Mouse (Mus musculus): ENCODE results near the gene Pitx2. TPM values are rescaled to one million over a fixed set of nuclear protein-coding genes. Genes with fewer than 3 reads are reported as not detected.
A peak's percentile ranks its signal among the peaks of the same experiment; 100 is the strongest.

Gene Pitx2
- polyA plus RNA-seq, 1 experiment from 2014 or later, result 1.8 TPM

DNA sequence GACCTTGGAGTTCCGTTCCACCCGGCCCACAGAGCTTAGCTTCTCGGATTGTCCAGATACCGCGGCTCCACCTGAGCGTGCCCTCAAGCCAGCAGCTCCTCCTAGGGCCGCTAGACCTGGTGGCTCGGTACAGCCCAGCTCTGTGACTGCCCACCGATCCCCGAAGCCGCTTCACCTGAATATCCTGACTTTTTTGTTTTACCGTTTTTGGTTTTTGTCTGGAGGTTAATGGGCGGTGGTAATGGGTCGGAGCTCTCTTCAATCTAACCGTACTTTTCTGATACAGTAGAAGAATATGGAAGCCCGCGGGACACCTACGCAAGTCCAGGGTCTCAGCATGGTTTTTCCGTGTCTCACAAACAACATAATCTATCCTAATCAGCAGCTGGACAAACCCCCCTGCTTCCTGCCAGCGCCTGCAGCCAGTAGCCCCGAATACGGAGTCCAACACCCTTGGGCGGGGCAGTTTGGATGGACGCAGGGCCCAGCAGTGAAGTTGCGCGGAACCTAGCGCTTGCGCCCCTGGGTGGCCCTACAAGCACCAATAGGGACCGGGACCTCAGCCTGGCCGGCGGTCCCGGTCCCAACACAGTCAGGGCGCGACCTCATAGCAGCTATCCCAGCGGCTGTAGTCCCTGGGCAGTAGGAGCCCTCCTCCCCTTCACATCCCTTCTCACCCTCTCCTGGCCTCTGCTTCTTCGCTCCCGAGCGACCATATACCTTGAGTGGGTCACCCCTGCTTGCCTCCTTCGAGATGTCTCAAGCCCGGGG lies 25.3 kb downstream of the Pitx2 start:
- Histone ChIP-seq H3K36me3 (ENCODE audit: control insufficient read depth, insufficient read depth, low read length) (no peaks in the 10 kb centered on the region), H3K9me3 (ENCODE audit: control insufficient read depth, low read length) (no peaks in the 10 kb centered on the region), H3K4me3 (ENCODE audit: low read length) (peak overlapping the region; percentile 25), H3K9ac (ENCODE audit: low read depth, low read length) (peak overlapping the region; percentile 37; the same call in 1 of the 2 replicates), H3K27me3 (ENCODE audit: control insufficient read depth, insufficient read depth, low read length) (peaks cover 85% of the 10 kb centered on the region), H3K4me1 (ENCODE audit: control insufficient read depth, insufficient read depth, low read length) (peaks cover 7% of the 10 kb centered on the region; the same call in 1 of the 2 replicates), H3K27ac (ENCODE audit: low read depth, low read length) (no peak overlapping the region), H3K4me2 (replicated peaks; ENCODE audit: low read depth, low read length) (peak overlapping the region; percentile 25)
- peak; percentile 56 for ATAC-seq (ENCODE audit: low FRiP score, low TSS enrichment)
- WGBS, result under 1% methylated on average over 37 of the region's 40 CpGs

DNA sequence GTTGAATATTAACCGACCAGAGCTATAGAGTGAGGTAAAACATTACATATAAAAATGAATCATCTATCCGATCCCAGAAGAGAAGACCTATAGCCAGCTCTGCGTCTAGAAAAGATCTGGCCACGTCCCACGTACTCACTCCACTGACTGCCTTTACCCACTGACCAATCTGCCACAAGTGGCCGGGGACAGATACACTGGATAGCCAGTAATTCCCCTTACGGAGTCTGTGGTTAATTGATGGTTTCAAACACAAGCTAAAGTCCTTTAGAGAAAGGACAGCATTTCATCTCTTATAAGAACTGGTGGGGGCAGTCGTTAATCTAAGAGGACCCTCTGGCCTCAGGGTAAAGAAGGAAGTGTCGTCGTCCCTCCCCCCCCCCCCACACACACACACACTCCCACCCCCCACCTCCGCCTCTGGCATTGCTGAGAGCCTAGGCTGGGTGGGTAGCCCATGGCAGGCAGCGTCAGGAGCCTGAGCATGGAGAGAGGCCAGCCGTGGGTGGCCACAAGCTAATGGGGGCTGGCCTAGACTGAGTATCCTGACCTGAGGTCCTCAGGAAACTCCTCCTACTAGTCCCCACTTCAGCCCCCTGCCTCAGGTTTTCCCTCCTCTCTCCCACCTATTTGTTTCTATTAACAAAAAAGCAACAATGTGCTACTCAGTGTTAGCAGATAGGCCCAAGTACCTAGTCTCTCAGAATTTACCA lies 26.1 kb downstream of the Pitx2 start:
- H3K27ac ChIP-seq (ENCODE audit: low read depth, low read length), result no peak overlapping the region
- peak; percentile 10; the same call in 1 of the 2 replicates for ATAC-seq (ENCODE audit: low FRiP score, low TSS enrichment)
- H3K36me3 ChIP-seq (ENCODE audit: control insufficient read depth, insufficient read depth, low read length), result no peaks in the 10 kb centered on the region
- H3K27me3 ChIP-seq (ENCODE audit: control insufficient read depth, insufficient read depth, low read length), result peaks cover 81% of the 10 kb centered on the region
- no peak overlapping the region for H3K4me2 ChIP-seq (replicated peaks; ENCODE audit: low read depth, low read length)
- no peaks in the 10 kb centered on the region for H3K9me3 ChIP-seq (ENCODE audit: control insufficient read depth, low read length)
- WGBS, result 2% methylated on average over 13 of the region's 13 CpGs
- no peak overlapping the region for H3K9ac ChIP-seq (ENCODE audit: low read depth, low read length)
- peaks cover 7% of the 10 kb centered on the region; the same call in 1 of the 2 replicates for H3K4me1 ChIP-seq (ENCODE audit: control insufficient read depth, insufficient read depth, low read length)
- no peak overlapping the region; the same call in 1 of the 2 replicates for H3K4me3 ChIP-seq (ENCODE audit: low read length)

- Histone ChIP-seq H3K27me3 (ENCODE audit: control insufficient read depth, insufficient read depth, low read length) (peaks cover 72% of the 10 kb centered on the region), H3K36me3 (ENCODE audit: control insufficient read depth, insufficient read depth, low read length) (no peaks in the 10 kb centered on the region), H3K4me3 (ENCODE audit: low read length) (no peak overlapping the region), H3K9me3 (ENCODE audit: control insufficient read depth, low read length) (no peaks in the 10 kb centered on the region), H3K4me2 (replicated peaks; ENCODE audit: low read depth, low read length) (no peak overlapping the region), H3K9ac (ENCODE audit: low read depth, low read length) (no peak overlapping the region), H3K4me1 (ENCODE audit: control insufficient read depth, insufficient read depth, low read length) (peaks cover 7% of the 10 kb centered on the region; the same call in 1 of the 2 replicates), H3K27ac (ENCODE audit: low read depth, low read length) (no peak overlapping the region)
- 2% methylated on average over 6 of the region's 6 CpGs for WGBS
- no peak for ATAC-seq (ENCODE audit: low FRiP score, low TSS enrichment)
Observed at GRCm38 (mm10) chr3:129226681-129227080, 27.0 kb downstream of the Pitx2 start.

- Histone ChIP-seq H3K27ac (ENCODE audit: low read depth, low read length) (no peak overlapping the region), H3K9ac (ENCODE audit: low read depth, low read length) (no peak overlapping the region), H3K36me3 (ENCODE audit: control insufficient read depth, insufficient read depth, low read length) (no peaks in the 10 kb centered on the region), H3K4me1 (ENCODE audit: control insufficient read depth, insufficient read depth, low read length) (peaks cover 7% of the 10 kb centered on the region; the same call in 1 of the 2 replicates), H3K4me3 (ENCODE audit: low read length) (no peak overlapping the region), H3K4me2 (replicated peaks; ENCODE audit: low read depth, low read length) (no peak overlapping the region), H3K9me3 (ENCODE audit: control insufficient read depth, low read length) (no peaks in the 10 kb centered on the region), H3K27me3 (ENCODE audit: control insufficient read depth, insufficient read depth, low read length) (peaks cover 66% of the 10 kb centered on the region)
- WGBS, result 2% methylated on average over 5 of the region's 5 CpGs
- no peak for ATAC-seq (ENCODE audit: low FRiP score, low TSS enrichment)
Observed at GRCm38 (mm10) chr3:129227331-129227730, 27.7 kb downstream of the Pitx2 start.

DNA sequence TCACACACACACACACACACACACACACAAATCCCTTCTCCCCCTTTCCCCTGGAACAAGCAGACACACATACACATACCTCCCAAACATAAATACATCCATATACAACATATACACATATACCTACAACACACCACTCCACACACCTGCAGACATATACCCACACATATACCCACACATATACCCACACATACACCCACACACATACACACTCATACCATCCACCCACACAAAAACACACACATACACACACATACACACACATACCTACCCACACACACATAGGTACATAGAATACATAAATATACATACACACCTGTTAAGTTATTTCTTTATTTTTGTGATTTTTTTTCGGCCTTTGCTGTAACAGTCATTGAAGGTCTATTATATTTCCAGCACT lies 38.3 kb downstream of the Pitx2 start:
- Histone ChIP-seq H3K36me3 (ENCODE audit: control insufficient read depth, insufficient read depth, low read length) (no peaks in the 10 kb centered on the region), H3K4me1 (ENCODE audit: control insufficient read depth, insufficient read depth, low read length) (no peaks in the 10 kb centered on the region), H3K9ac (ENCODE audit: low read depth, low read length) (no peak overlapping the region), H3K27ac (ENCODE audit: low read depth, low read length) (no peak overlapping the region), H3K9me3 (ENCODE audit: control insufficient read depth, low read length) (no peaks in the 10 kb centered on the region), H3K4me3 (ENCODE audit: low read length) (no peak overlapping the region), H3K4me2 (replicated peaks; ENCODE audit: low read depth, low read length) (no peak overlapping the region), H3K27me3 (ENCODE audit: control insufficient read depth, insufficient read depth, low read length) (no peaks in the 10 kb centered on the region)
- no peak for ATAC-seq (ENCODE audit: low FRiP score, low TSS enrichment)
- 80% methylated on average over 1 of the region's 1 CpGs for WGBS

DNA sequence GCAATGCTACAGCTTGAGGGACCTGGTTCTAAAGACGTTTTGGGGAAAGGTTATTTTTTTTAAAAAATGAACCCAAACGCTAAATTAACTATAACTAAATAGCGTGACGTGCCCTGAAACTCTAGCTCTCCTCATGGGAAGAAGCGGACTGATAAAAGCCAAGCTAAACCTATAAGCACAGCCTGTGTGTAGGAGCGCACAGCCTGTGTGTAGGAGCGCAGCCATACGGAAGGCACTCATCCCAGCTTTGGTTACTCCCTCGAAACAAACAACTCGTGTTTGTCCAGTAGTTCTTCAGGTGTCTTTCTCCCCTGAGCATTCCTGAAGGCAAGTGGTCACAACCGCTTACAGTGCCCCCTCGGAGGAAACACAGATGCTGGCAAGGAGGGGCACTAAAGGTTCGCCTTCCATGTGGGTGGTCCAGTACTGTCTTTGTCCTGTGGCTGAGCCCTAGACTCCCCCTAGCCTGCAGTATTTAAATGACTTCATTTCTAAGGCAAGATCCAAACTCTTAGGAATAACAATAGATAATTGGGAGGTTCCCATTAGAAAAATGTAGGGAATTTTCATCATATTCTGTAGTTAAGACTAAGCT lies 39.1 kb downstream of the Pitx2 start:
- ATAC-seq (ENCODE audit: low FRiP score, low TSS enrichment), result peak; percentile 85
- H3K4me1 ChIP-seq (ENCODE audit: control insufficient read depth, insufficient read depth, low read length), result no peaks in the 10 kb centered on the region
- H3K27ac ChIP-seq (ENCODE audit: low read depth, low read length), result no peak overlapping the region
- H3K9ac ChIP-seq (ENCODE audit: low read depth, low read length), result no peak overlapping the region
- 17% methylated on average over 13 of the region's 13 CpGs for WGBS
- H3K27me3 ChIP-seq (ENCODE audit: control insufficient read depth, insufficient read depth, low read length), result no peaks in the 10 kb centered on the region
- no peaks in the 10 kb centered on the region for H3K9me3 ChIP-seq (ENCODE audit: control insufficient read depth, low read length)
- no peak overlapping the region for H3K4me3 ChIP-seq (ENCODE audit: low read length)
- peak overlapping the region; percentile 13 for H3K4me2 ChIP-seq (replicated peaks; ENCODE audit: low read depth, low read length)
- H3K36me3 ChIP-seq (ENCODE audit: control insufficient read depth, insufficient read depth, low read length), result no peaks in the 10 kb centered on the region

- no peak overlapping the region for H3K4me2 ChIP-seq (replicated peaks; ENCODE audit: low read depth, low read length)
- H3K4me3 ChIP-seq (ENCODE audit: low read length), result no peak overlapping the region
- H3K36me3 ChIP-seq (ENCODE audit: control insufficient read depth, insufficient read depth, low read length), result no peaks in the 10 kb centered on the region
- H3K27me3 ChIP-seq (ENCODE audit: control insufficient read depth, insufficient read depth, low read length), result no peaks in the 10 kb centered on the region
- no peak overlapping the region for H3K27ac ChIP-seq (ENCODE audit: low read depth, low read length)
- H3K9me3 ChIP-seq (ENCODE audit: control insufficient read depth, low read length), result no peaks in the 10 kb centered on the region
- no peak for ATAC-seq (ENCODE audit: low FRiP score, low TSS enrichment)
- no peaks in the 10 kb centered on the region for H3K4me1 ChIP-seq (ENCODE audit: control insufficient read depth, insufficient read depth, low read length)
- WGBS, result 87% methylated on average over 9 of the region's 9 CpGs
- no peak overlapping the region for H3K9ac ChIP-seq (ENCODE audit: low read depth, low read length)
Observed at GRCm38 (mm10) chr3:129250997-129251396, 51.3 kb downstream of the Pitx2 start.

GRCm38 (mm10) chr3:129254246-129254645 lies 54.6 kb downstream of the Pitx2 start:
- Histone ChIP-seq H3K27me3 (ENCODE audit: control insufficient read depth, insufficient read depth, low read length) (no peaks in the 10 kb centered on the region), H3K4me3 (ENCODE audit: low read length) (no peak overlapping the region), H3K36me3 (ENCODE audit: control insufficient read depth, insufficient read depth, low read length) (no peaks in the 10 kb centered on the region), H3K9ac (ENCODE audit: low read depth, low read length) (no peak overlapping the region), H3K4me2 (replicated peaks; ENCODE audit: low read depth, low read length) (no peak overlapping the region), H3K9me3 (ENCODE audit: control insufficient read depth, low read length) (no peaks in the 10 kb centered on the region), H3K27ac (ENCODE audit: low read depth, low read length) (no peak overlapping the region), H3K4me1 (ENCODE audit: control insufficient read depth, insufficient read depth, low read length) (no peaks in the 10 kb centered on the region)
- ATAC-seq (ENCODE audit: low FRiP score, low TSS enrichment), result no peak
- WGBS, result 58% methylated on average over 10 of the region's 10 CpGs
